Mouse (Mus musculus): ENCODE measurements at regions not wholly inside any gene's neighbourhood (a gene's known extent, or its start where the extent isn't known, plus 50 kb on each side); places are given as distances from the start of the nearest gene placed in this dataset.
"Not testable (repeated sequence)": the region's sequence is repeated elsewhere in the genome, so short reads cannot be mapped to it uniquely, and the experiment has no call there.

GRCm38 (mm10) chr14:53785547-53785946 is 468.4 kb downstream of the Dad1 start:
- TF ChIP-seq HCFC1 (IDR thresholded peaks at IDR 0.05; ENCODE audit: borderline replicate concordance, insufficient read depth, low read length); MAFK (IDR thresholded peaks at IDR 0.05; ENCODE audit: insufficient read depth, low read depth, low read length): not testable (repeated sequence)

Data from ES-E14 (cell line).